Mouse (Mus musculus) spleen, adult 2 months (tissue): ENCODE measurements around the gene Otulinl.

Experiments used
- CTCF ChIP-seq: fragments of 200-500 bp; IDR thresholded peaks from 2 replicates; pipeline ENCODE4 v1.5.1; 2011; ENCODE audit warnings: mild to moderate bottlenecking, inconsistent platforms; ENCODE audit not compliant: insufficient read depth, insufficient read length, insufficient replicate concordance; ENCODE audit errors: extremely low read depth
- POLR2A ChIP-seq: fragments of 200-500 bp; IDR thresholded peaks from 2 replicates; pipeline ENCODE4 v1.6.1; 2011; ENCODE audit warnings: low read depth, low read length, inconsistent platforms

DNA sequence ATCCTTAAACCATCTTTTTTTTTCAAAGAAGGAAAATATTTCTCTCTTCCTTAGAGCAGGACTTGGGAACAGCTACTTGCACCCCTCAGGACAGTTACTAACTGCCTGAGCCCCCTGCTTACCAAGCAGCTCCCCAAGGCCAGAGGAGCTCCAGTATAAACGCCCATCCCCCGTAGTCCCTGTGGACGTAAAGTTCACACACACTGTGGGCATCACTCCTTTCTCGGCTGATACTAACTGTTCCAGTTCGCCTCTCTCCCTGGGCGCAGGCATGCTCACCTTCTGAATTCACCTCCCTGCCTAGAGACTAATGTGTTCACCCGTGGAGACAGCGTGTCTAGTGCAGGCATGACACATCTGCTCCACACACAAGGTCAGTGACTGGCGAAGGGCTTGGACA lies 2.9 kb downstream of the Otulinl start:
- TF ChIP-seq CTCF (no peak), POLR2A (no peak)
